Mouse (Mus musculus): ENCODE data around the gene H2afy2. TPM values are rescaled to one million over a fixed set of nuclear protein-coding genes. Genes with fewer than 3 reads are reported as not detected.

Gene H2afy2
- polyA plus RNA-seq, 1 experiment from 2014 or later = 42.8 TPM

DNA sequence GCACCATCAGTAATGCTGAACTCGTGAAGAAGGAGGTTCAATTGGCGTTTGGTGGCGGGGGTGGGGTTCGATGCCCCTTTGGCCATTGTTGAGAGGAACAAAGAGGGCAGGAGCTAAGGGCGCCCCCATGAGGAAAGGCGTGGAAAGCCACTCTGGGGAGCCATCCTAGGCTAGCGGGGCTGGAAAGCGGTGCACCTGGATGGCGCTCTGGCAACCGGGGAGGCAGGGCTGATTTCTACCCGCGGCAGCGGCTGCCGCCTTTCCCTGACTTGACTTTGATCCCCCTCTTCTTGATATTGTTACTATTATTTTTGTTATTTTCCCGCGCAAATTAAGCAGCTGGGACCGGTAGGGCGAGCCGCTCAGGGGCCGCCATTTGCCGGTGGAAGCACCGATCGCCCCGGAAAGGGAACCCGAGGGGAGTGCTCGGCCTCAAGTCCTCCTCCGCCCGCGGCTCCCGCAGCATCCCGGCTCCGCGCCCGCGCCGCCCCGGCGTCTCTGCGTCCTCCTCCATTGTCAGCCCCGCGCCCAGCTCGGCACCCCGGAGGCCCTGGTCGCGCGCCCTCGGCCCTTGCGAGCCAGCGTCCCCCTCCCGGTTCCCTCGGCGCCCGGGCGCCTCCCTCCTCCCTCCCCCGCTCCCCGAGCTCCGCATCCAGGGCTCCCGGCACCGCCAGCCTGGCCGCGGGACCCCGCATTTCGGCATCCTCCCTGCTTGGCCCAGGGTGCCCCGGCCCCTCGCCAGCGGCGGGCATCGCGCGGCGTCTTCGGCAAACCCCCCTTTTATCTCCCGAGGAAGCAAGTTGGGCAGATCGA is 942 bp downstream of the H2afy2 start:
- H3K4me3 ChIP-seq = peak overlapping the region; percentile 82

DNA sequence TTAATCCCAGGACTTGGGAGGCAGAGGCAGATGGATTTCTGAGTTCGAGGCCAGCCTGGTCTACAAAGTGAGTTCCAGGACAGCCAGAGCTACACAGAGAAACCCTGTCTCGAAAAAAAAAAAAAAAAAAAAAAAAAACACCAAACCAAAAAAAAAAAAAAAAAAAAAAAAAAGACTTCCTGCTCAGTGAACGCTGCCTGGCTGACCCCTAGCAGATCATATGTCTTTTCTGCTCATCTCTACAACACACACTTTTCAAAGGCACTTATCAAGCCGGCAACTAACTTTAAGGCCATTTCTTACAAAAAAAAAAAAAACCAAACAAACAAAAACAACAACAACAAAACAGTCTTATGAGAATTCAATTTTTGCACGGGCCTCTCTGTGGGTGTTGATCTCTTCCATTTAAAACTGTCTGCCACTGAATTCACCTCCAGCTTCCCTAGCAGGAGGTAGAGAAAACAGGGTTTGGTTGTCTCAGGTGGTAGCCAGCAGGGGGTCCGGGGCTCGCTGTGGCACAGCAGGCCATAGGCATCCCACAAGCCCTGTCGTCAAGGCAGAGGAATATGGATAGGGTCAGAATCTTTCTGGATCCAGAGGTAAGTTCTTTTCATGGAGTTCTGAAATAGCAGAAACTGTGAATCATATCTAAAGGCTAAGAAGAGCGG is 2.4 kb downstream of the H2afy2 start:
- Histone ChIP-seq H3K4me1 (replicated peaks) (peaks cover 11% of the 10 kb centered on the region), H3K4me2 (peak overlapping the region; percentile 83; the same call in 1 of the 2 replicates), H3K9ac (no peak overlapping the region), H3K27me3 (no peaks in the 10 kb centered on the region; the same call in 1 of the 2 replicates), H3K9me3 (replicated peaks) (no peaks in the 10 kb centered on the region), H3K36me3 (no peaks in the 10 kb centered on the region), H3K4me3 (no peak overlapping the region), H3K27ac (peak overlapping the region; percentile 31; the same call in 1 of the 2 replicates)
- no peak for ATAC-seq (replicated peaks; ENCODE audit: insufficient number of reproducible peaks, insufficient read depth, low FRiP score, low read depth)
- WGBS = 44% methylated on average over 9 of the region's 9 CpGs

More for the DNA sequence above, 942 bp downstream of the H2afy2 start:
- no peaks in the 10 kb centered on the region; the same call in 1 of the 2 replicates for H3K27me3 ChIP-seq
- H3K27ac ChIP-seq = peak overlapping the region; percentile 83
- ATAC-seq (replicated peaks; ENCODE audit: insufficient number of reproducible peaks, insufficient read depth, low FRiP score, low read depth) = peak; percentile 74
- H3K9me3 ChIP-seq (replicated peaks) = no peaks in the 10 kb centered on the region
- WGBS = 1% methylated on average over 71 of the region's 74 CpGs
- H3K4me2 ChIP-seq = peak overlapping the region; percentile 83
- peaks cover 11% of the 10 kb centered on the region for H3K4me1 ChIP-seq (replicated peaks)
- no peaks in the 10 kb centered on the region for H3K36me3 ChIP-seq
- peak overlapping the region; percentile 83 for H3K9ac ChIP-seq

DNA sequence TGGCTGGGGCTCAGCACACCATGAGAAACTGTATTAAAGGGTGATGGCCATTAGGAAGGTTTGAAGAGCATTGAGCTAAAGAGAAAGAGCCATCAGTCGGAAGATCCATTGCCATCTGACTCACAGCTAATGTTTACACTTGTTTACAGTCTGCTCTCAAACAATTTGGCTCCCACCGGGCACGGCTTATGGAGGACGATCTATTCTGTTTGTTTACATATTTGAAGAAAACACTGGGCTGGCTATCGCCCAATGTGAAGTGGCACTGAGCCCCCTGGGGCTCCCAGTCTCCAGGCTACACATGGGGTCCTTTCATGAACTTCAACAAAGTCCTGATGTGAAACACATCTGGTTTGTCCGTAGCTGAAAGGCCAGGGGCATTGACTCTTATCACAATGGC is 17.1 kb downstream of the H2afy2 start:
- WGBS = 56% methylated on average over 6 of the region's 6 CpGs
- no peak for ATAC-seq (replicated peaks; ENCODE audit: insufficient number of reproducible peaks, insufficient read depth, low FRiP score, low read depth)
- H3K9me3 ChIP-seq (replicated peaks) = no peaks in the 10 kb centered on the region

DNA sequence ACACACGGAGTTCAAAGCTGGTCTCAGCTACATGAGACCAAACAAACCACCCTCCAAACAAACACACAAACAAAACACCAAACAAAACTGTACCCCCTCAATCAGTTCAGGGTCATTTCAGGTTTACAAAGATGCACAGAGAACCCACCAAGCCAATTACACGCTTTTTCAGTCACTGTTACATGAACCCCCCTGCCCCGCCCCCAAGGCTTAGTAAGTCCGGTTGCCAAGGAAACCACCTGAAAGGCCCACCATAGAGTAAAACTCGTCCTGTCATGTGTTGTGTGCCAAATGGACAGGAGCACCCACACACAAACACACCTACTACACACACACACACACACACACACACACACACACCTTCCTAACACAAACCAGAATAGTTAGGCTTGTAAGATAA is 18.4 kb downstream of the H2afy2 start:
- no peak overlapping the region for H3K9ac ChIP-seq
- ATAC-seq (replicated peaks; ENCODE audit: insufficient number of reproducible peaks, insufficient read depth, low FRiP score, low read depth) = no peak
- H3K36me3 ChIP-seq = no peaks in the 10 kb centered on the region
- H3K4me2 ChIP-seq = no peak overlapping the region
- H3K9me3 ChIP-seq (replicated peaks) = no peaks in the 10 kb centered on the region
- peaks cover 16% of the 10 kb centered on the region for H3K4me1 ChIP-seq (replicated peaks)
- H3K4me3 ChIP-seq = no peak overlapping the region
- no peaks in the 10 kb centered on the region for H3K27me3 ChIP-seq
- 73% methylated on average over 5 of the region's 5 CpGs for WGBS
- no peak overlapping the region for H3K27ac ChIP-seq

More for the DNA sequence above, 17.1 kb downstream of the H2afy2 start:
- Histone ChIP-seq H3K4me2 (no peak overlapping the region), H3K27ac (no peak overlapping the region), H3K4me1 (replicated peaks) (peaks cover 16% of the 10 kb centered on the region), H3K27me3 (no peaks in the 10 kb centered on the region), H3K9ac (no peak overlapping the region), H3K4me3 (no peak overlapping the region), H3K36me3 (no peaks in the 10 kb centered on the region)

DNA sequence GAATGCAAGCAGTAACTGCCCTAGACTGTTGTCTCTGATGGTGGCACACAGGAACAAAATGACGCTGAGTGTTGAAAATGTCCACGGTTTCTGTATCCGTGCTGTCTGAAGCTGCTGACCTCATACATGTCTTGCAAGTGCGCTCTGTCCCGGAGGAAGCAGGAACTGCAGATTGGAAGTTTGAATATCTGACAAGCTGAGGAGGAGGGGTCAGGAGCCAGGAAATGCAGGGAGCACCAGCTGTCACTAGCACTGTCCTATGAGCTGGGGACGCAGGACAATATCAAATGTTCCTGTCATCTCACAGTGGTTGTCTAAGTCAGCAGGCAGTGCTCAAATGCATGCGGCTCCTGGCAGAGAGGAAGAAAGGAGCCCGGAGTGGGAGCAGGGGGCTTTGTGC is 19.3 kb downstream of the H2afy2 start:
- Histone ChIP-seq H3K27ac (peak overlapping the region; percentile 77), H3K4me3 (no peak overlapping the region; the same call in 1 of the 2 replicates), H3K4me1 (replicated peaks) (peaks cover 21% of the 10 kb centered on the region), H3K36me3 (no peaks in the 10 kb centered on the region), H3K27me3 (no peaks in the 10 kb centered on the region), H3K9ac (peak overlapping the region; percentile 4; the same call in 1 of the 2 replicates), H3K4me2 (peak overlapping the region; percentile 41), H3K9me3 (replicated peaks) (no peaks in the 10 kb centered on the region)
- ATAC-seq (replicated peaks; ENCODE audit: insufficient number of reproducible peaks, insufficient read depth, low FRiP score, low read depth) = peak; percentile 65
- 17% methylated on average over 8 of the region's 8 CpGs for WGBS

DNA sequence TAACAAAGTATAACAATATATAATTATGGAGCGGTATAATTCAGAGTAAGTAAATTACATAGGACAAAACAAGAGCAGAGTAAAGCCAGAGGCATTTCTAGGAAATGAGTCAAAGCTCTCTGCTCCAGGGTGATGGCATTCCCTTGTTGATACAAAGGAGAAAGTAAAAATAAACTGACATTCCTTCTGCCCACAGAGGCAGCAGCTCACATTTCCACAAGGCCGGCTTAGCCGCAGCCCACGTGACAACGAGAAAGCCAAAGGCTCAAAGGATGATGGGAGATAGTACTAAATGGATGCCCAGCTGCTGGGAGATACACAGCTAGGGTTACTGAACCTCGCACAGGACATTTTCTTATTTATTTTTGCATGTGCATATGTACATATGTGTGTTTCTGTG is 24.1 kb downstream of the H2afy2 start:
- WGBS = 13% methylated on average over 6 of the region's 6 CpGs
- Histone ChIP-seq H3K4me1 (replicated peaks) (peaks cover 37% of the 10 kb centered on the region), H3K27me3 (no peaks in the 10 kb centered on the region), H3K27ac (peak overlapping the region; percentile 91), H3K9me3 (replicated peaks) (no peaks in the 10 kb centered on the region), H3K36me3 (no peaks in the 10 kb centered on the region), H3K9ac (no peak overlapping the region), H3K4me2 (0 out of 2 replicates have a peak overlapping the region, but pooled peaks have one; percentile 25), H3K4me3 (no peak overlapping the region)
- peak; percentile 68 for ATAC-seq (replicated peaks; ENCODE audit: insufficient number of reproducible peaks, insufficient read depth, low FRiP score, low read depth)

DNA sequence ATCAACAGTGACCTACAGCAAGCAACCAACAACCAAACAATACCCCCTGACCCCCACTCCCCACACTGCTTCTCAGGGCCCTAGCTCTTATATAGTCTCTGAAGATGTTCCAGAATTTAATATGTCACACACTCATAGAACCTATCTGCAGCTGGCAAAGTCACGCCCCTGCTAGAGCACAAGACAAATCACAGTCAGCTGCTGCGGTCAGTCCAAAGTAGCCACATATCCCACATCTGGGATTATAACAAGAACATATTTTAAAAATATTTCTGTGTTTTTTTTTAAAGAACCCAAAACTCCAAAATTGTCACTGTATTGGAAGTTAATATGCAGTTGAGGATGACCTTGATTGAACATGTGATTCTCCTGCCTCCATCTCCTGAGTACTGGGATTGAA is 25.0 kb downstream of the H2afy2 start:
- Histone ChIP-seq H3K27ac (peak overlapping the region; percentile 91), H3K36me3 (no peaks in the 10 kb centered on the region), H3K27me3 (no peaks in the 10 kb centered on the region), H3K4me3 (no peak overlapping the region), H3K9me3 (replicated peaks) (no peaks in the 10 kb centered on the region), H3K4me2 (no peak overlapping the region), H3K4me1 (replicated peaks) (peaks cover 32% of the 10 kb centered on the region), H3K9ac (no peak overlapping the region)
- no peak for ATAC-seq (replicated peaks; ENCODE audit: insufficient number of reproducible peaks, insufficient read depth, low FRiP score, low read depth)
- 92% methylated on average over 2 of the region's 2 CpGs for WGBS

DNA sequence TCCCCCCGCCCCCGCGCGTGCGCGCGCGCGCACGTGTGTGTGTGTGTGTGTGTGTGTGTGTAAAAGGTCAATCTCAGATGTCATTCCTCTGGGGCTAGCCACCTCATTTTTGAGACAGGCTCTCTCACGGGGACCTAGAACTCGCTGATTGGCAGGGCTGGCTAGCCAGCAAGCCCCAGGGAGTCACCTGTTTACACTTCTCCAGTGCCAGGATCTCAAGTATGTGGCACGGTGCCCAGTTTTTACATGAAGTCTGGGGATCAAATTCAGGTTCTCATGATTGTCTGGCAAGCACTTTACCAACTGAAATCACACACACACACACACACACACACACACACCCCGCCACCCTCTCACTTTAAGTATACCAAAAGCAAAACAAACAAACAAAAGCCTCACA is 26.9 kb downstream of the H2afy2 start:
- Histone ChIP-seq H3K36me3 (no peaks in the 10 kb centered on the region; the same call in 1 of the 2 replicates), H3K9ac (no peak overlapping the region), H3K4me3 (no peak overlapping the region), H3K27ac (peak overlapping the region; percentile 91), H3K4me2 (no peak overlapping the region), H3K27me3 (no peaks in the 10 kb centered on the region), H3K9me3 (replicated peaks) (no peaks in the 10 kb centered on the region), H3K4me1 (replicated peaks) (peaks cover 28% of the 10 kb centered on the region)
- WGBS = 73% methylated on average over 14 of the region's 14 CpGs
- ATAC-seq (replicated peaks; ENCODE audit: insufficient number of reproducible peaks, insufficient read depth, low FRiP score, low read depth) = peak; percentile 63

DNA sequence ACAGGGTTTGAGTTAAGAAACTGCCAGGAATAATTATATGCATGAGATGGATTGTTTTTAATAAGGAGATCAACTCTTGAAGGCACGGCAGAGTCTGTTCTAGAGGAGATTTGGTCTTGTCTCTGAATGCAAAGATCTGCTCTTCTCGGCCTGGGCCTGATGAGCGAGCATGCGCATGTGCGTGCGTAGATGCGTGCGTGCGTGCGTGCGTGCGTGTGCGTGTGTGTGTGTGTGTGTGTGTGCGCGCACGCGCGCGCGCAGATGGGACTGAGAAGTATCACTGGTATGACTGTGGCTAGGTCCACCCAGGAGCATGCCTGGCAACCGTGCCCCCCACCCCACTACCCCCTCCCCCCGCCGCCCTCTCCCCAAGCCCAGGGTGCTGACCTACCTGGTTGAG is 30.9 kb downstream of the H2afy2 start:
- Histone ChIP-seq H3K4me1 (replicated peaks) (peaks cover 23% of the 10 kb centered on the region), H3K27ac (no peak overlapping the region), H3K9me3 (replicated peaks) (no peaks in the 10 kb centered on the region), H3K27me3 (no peaks in the 10 kb centered on the region), H3K4me3 (no peak overlapping the region), H3K36me3 (peaks cover 20% of the 10 kb centered on the region; the same call in 1 of the 2 replicates), H3K4me2 (no peak overlapping the region), H3K9ac (no peak overlapping the region)
- no peak for ATAC-seq (replicated peaks; ENCODE audit: insufficient number of reproducible peaks, insufficient read depth, low FRiP score, low read depth)
- 98% methylated on average over 23 of the region's 23 CpGs for WGBS

DNA sequence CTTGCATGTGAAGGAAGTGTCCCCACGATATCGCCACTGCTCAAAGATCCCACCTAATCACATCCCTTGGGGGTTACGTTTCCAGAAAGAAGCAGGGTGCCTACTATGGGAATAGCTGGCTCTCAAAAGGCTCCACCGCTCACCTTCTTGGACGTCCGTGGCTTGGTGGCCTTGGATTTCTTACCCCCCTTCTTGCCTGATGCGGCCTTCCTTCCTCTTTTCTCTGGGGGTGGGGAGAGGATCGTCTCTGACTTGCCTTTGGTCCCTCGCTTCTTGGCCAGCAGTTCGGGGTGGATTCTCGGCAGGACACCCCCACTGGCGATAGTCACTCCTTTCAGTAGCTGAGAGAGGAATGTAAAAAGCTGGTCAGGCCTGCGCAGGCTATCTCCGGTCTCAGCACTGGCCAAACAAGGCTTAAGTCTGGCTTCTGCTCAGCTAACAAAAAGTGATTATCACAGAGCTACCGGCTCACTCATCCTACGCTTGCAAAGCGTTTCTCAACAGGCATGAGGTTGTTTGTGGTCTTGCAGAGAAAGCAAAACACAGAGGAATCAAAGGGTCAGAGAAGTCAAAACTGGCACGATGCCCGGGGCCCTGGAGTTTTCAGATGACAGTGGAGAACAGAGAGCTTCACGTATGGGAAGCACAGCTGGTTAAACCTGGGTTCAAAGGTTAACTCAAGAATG is 32.3 kb downstream of the H2afy2 start:
- WGBS = 61% methylated on average over 20 of the region's 20 CpGs
- ATAC-seq (replicated peaks; ENCODE audit: insufficient number of reproducible peaks, insufficient read depth, low FRiP score, low read depth) = peak; percentile 60

DNA sequence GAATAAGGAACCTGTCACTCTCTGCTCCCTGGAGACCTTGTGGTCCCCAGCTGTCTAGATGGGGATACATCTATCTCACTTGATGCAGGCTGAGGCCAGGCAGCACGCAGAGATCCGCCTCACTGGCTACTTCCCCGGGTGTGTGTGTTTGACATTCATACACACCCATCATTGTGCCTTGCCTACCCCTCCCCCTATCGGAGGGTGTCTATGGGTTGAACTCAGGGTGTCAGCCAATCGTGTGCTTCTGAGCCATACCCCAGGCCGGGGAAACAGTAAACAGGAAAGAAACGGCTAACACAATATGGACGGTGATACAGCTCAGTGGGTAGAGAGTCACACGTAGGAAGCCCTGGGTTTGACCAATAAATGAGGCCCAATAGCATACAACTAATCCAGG is 33.9 kb downstream of the H2afy2 start:
- no peak for ATAC-seq (replicated peaks; ENCODE audit: insufficient number of reproducible peaks, insufficient read depth, low FRiP score, low read depth)
- Histone ChIP-seq H3K4me3 (no peak overlapping the region), H3K9me3 (replicated peaks) (no peaks in the 10 kb centered on the region), H3K4me2 (no peak overlapping the region), H3K36me3 (peaks cover 44% of the 10 kb centered on the region), H3K27ac (no peak overlapping the region), H3K9ac (no peak overlapping the region), H3K27me3 (no peaks in the 10 kb centered on the region), H3K4me1 (replicated peaks) (peaks cover 9% of the 10 kb centered on the region)
- 80% methylated on average over 9 of the region's 9 CpGs for WGBS

More for the DNA sequence above, 32.3 kb downstream of the H2afy2 start:
- Histone ChIP-seq H3K27me3 (no peaks in the 10 kb centered on the region), H3K9ac (no peak overlapping the region), H3K27ac (peak overlapping the region; percentile 72), H3K4me1 (replicated peaks) (peaks cover 9% of the 10 kb centered on the region), H3K36me3 (peaks cover 27% of the 10 kb centered on the region; the same call in 1 of the 2 replicates), H3K9me3 (replicated peaks) (no peaks in the 10 kb centered on the region), H3K4me3 (no peak overlapping the region), H3K4me2 (no peak overlapping the region)

All from heart, embryonic 15.5 days (tissue).